Mouse (Mus musculus) cortical plate, adult 2 months (tissue): ENCODE measurements at regions not wholly inside any gene's neighbourhood (a gene's known extent, or its start where the extent isn't known, plus 50 kb on each side); places are given as distances from the start of the nearest gene placed in this dataset.

Experiments used
- CTCF ChIP-seq: fragments of 200-500 bp; IDR thresholded peaks from 2 replicates; pipeline ENCODE4 v1.5.1; 2011; ENCODE audit warnings: mild to moderate bottlenecking, control low read depth, low read length; ENCODE audit not compliant: insufficient read depth; ENCODE audit errors: extremely low read depth
- POLR2A ChIP-seq: fragments of 200-500 bp; IDR thresholded peaks from 2 replicates; pipeline ENCODE4 v1.6.1; 2011; ENCODE audit warnings: mild to moderate bottlenecking, low read length, control low read depth; ENCODE audit not compliant: insufficient read depth; ENCODE audit errors: extremely low read depth

- TF ChIP-seq CTCF (no peak), POLR2A (no peak)
Observed at GRCm38 (mm10) chr4:106025966-106026637, 236.4 kb downstream of the Gm12728 start.
